Mouse (Mus musculus): ENCODE measurements around the gene Olfr541.

DNA sequence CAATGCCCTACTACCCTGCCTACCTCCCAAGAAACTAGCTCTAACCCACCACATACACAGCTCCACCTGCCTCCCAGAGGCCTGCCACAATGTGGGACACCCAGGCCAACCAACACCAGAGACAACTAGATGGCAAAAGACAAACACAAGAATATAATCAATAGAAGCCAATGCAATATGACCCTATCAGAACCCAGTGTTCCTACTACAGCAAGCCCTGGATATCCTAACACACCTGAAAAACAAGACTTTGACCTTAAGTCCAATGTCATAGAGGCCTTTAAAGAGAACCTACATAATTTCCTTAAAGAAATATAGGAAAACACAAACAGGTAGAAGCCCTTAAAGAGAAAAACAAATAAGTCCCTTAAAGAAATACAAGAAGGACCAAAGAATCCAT lies 28.5 kb downstream of the Olfr541 start:
- TF ChIP-seq EP300 (IDR thresholded peaks at IDR 0.05; ENCODE audit: low read length): no peak
- no peak for TF ChIP-seq CTCF (conservative IDR thresholded peaks at IDR 0.05 in 1 of 2, IDR thresholded peaks at IDR 0.05 in 1 of 2; ENCODE audit: low read depth in 2 of 2, low read length in 2 of 2)
- TF ChIP-seq KAT2A (IDR thresholded peaks at IDR 0.05; ENCODE audit: insufficient replicate concordance, low read length): no peak
- no peak for TF ChIP-seq TBP (conservative IDR thresholded peaks at IDR 0.05; ENCODE audit: low read depth, low read length)
- TF ChIP-seq PAX5 (IDR thresholded peaks at IDR 0.05; ENCODE audit: low read length): no peak
- TF ChIP-seq POLR2AphosphoS2 (IDR thresholded peaks at IDR 0.05; ENCODE audit: low read depth, low read length): no peak
- TF ChIP-seq POLR2A (IDR thresholded peaks at IDR 0.05; ENCODE audit: low read depth, low read length): no peak
- TF ChIP-seq CHD1 (IDR thresholded peaks at IDR 0.05; ENCODE audit: low read depth, low read length): no peak
- TF ChIP-seq ELF1 (IDR thresholded peaks at IDR 0.05; ENCODE audit: low read depth, low read length): no peak
- no peak for TF ChIP-seq NELFE (IDR thresholded peaks at IDR 0.05; ENCODE audit: low read depth, low read length)
- no peak for TF ChIP-seq USF1 (IDR thresholded peaks at IDR 0.05; ENCODE audit: low read depth, low read length)
- TF ChIP-seq E2F4 (IDR thresholded peaks at IDR 0.05; ENCODE audit: insufficient replicate concordance, low read depth, low read length): no peak
